Mouse (Mus musculus) frontal cortex, adult 2 months (tissue): ENCODE measurements around the gene Gm3182. TPM values are rescaled to one million over a fixed set of nuclear protein-coding genes. Genes with fewer than 3 reads are reported as not detected.
"Not testable (repeated sequence)": the region's sequence is repeated elsewhere in the genome, so short reads cannot be mapped to it uniquely, and the experiment has no call there.

Experiments
- DNase-seq, 2 experiments: peaks; one replicate each; pipeline ENCODE4 v3.0.0; 2022; ENCODE audit warnings: low spot score in 1 of 2; ENCODE audit errors: extremely low spot score in 1 of 2
- polyA plus RNA-seq: library from polyadenylated mRNA; depleted of rRNA; stranded (reverse); fragments of >200 nt; gene quantifications from 2 replicates; pipeline ENCODE4 v1.2.3, GENCODE M21; 2012; rRNA removed

Gene Gm3182
- polyA plus RNA-seq: not detected in 2 replicates

GRCm38 (mm10) chr14:4481445-4481844, at the start of gene Gm3182:
Gene Gm3182 (plus strand): TSS chr14:4481745.
- not testable (repeated sequence) for DNase-seq

GRCm38 (mm10) chr14:4499425-4499824, 17.9 kb downstream of the Gm3182 start:
- DNase-seq: not testable (repeated sequence)

Other genes with a start within 250 kb of the Gm3182 start
- not detected in 2 replicates for gene Gm3138, start 232.1 kb upstream of the Gm3182 start, polyA plus RNA-seq
- gene Gm3149, start 164.5 kb upstream of the Gm3182 start, polyA plus RNA-seq: not detected in 2 replicates
- gene 2610042L04Rik, start 147.0 kb upstream of the Gm3182 start, polyA plus RNA-seq: 0.53 and 0.80 TPM in 2 replicates
- gene Gm3159, start 84.2 kb upstream of the Gm3182 start, polyA plus RNA-seq: 0.04 TPM in 1 of 2 replicates, not detected in the other
- 0.14 and 0.46 TPM in 2 replicates for gene Gm3164, start 66.3 kb upstream of the Gm3182 start, polyA plus RNA-seq
- gene Gm3173, start 50.8 kb upstream of the Gm3182 start, polyA plus RNA-seq: 0.86 and 0.92 TPM in 2 replicates
- gene Gm3047, start 73.7 kb downstream of the Gm3182 start, polyA plus RNA-seq: not detected in 2 replicates
- gene Gm8159, start 150.6 kb downstream of the Gm3182 start, polyA plus RNA-seq: 0.08 and 0.24 TPM in 2 replicates
- gene Gm3239, start 182.4 kb downstream of the Gm3182 start, polyA plus RNA-seq: 0.36 and 0.42 TPM in 2 replicates
- gene Gm7876, start 227.5 kb downstream of the Gm3182 start, polyA plus RNA-seq: not detected in 2 replicates
- 0.86 and 1.1 TPM in 2 replicates for gene Gm3252, start 245.0 kb downstream of the Gm3182 start, polyA plus RNA-seq